Mouse (Mus musculus): Measurements from ENCODE around the gene Satb2.
A peak's percentile ranks its signal among the peaks of the same experiment; 100 is the strongest.

Satb2 gene

DNA sequence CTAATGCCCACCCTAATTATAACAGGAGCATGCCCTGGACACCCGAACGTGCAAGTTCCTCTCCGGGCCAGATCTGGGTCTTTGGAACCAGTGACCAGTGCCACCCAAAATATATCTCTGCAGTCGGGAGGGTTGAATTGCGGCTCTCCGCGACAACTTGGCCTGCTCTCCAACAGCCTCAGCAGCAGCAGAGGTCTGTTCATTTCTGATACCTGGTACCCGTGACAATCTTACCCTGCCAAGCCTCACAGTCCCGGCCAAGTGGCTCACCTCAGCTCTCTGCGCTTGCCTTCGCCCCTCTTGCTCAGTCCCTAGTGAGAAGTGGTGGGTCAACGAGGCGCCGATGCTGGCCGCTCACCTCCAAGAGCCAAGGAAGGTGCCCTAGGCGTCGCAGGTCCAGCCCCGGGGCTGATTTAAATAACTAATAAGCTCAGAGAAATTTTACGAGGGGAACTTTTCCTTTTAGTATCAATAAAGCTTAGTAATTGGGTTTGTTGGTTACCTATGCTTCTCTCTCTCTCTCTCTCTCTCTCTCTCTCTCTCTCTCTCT, at the start of gene Satb2:
TSS of gene Satb2 (minus strand) at position 500 of the 550 bp plus-strand sequence.
- DNase-seq = peak; percentile 28

DNA sequence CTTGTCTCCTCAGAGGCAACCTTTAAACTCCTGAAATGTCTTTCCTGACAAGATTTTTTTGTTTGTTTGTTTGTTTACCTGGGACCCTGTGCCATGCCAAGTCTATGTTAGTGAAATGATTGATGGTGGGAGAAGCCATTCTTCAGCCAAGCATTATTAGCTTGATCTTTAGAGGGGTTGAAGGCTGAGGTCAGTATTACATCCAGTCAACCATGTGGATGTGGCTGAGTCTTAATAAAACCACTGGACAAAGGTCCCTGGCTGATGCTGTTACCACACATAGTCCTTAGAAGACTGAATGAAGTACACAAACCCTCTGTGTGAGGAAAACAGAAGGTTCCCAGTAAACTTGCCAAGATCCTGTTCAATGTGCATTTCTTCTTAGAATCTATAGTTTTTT, 40.5 kb upstream of the Satb2 start:
- no peak for DNase-seq

GRCm38 (mm10) chr1:57013856-57014255, 35.4 kb upstream of the Satb2 start:
- DNase-seq = no peak

DNA sequence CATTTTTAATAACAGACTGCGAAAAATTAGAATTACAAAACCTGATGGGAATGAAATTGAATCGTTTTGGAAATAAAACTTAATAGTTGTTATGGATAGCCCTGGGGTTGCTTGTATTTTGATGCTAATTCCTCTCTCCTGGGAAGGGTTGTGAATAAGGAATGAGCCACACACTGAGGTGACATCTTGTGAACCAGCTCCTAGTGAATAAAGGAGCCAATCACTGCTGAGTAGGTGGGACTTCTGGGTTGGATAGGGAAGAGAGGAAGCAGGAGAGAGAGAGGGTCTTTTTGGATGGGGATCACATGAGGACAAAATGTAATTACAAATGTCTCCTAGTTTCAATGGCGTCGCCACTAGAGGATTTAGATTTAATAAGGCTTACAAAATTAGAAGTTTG, 30.7 kb upstream of the Satb2 start:
- no peak for DNase-seq

- no peak for DNase-seq
Measured at GRCm38 (mm10) chr1:56995041-56995440, 16.6 kb upstream of the Satb2 start.

DNA sequence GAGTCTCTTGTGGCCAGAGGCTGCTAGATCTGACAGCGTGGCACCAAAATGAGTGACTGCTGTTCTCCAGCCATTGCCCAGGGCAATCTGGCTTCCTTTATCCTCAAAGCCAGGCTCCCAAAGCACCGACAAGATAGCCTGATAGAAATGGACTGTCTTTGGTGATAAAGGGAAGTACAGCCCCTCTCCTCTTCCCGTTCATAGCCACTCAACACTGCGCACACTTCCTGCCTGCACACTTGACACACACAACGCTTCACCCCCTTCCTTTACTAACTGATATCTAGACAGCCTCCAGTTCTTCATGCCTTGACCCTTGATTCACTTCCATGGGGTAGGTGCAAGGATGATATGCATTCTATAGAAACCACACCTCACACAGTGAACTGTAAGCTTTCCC, 13.9 kb upstream of the Satb2 start:
- no peak for DNase-seq

GRCm38 (mm10) chr1:56991613-56992012, 13.2 kb upstream of the Satb2 start:
- peak; percentile 42 for DNase-seq

- DNase-seq = no peak
Measured at GRCm38 (mm10) chr1:56984483-56984810, 6.0 kb upstream of the Satb2 start.

GRCm38 (mm10) chr1:56983771-56984482, 5.5 kb upstream of the Satb2 start:
- no peak for DNase-seq

GRCm38 (mm10) chr1:56983100-56983590, 4.7 kb upstream of the Satb2 start:
- DNase-seq = no peak

- no peak for DNase-seq
Measured at GRCm38 (mm10) chr1:56982631-56983030, 4.2 kb upstream of the Satb2 start.

DNA sequence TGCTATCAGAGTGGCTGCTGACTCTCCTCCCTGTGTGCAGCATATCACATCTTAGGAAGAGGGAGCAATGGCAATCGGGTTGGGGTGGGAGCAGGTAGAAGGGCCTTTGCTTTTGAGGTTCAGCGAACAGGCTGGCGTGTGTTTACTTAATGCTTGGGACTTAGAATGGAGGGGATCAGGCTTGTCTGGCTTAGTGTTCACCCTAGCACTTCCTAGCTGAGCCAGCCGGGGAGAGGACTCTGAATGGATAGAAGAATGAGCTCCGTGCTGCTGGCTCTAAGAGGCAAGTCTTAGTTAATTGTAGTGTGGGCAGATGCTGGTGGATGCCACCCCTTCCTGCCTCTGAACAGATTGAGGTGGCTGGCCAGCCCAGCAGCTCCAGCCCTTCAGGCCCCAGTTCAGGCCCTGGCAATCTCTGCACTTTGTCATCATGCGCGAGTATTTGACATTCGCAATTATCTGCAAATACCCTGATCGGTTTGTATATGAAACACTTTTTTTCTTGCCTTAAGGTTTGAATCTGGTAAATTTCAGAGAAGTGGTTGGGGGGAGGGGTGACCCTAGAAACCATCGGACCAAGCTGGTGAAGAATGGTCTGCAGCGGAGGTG, 3.6 kb upstream of the Satb2 start:
- DNase-seq = peak; percentile 53

DNA sequence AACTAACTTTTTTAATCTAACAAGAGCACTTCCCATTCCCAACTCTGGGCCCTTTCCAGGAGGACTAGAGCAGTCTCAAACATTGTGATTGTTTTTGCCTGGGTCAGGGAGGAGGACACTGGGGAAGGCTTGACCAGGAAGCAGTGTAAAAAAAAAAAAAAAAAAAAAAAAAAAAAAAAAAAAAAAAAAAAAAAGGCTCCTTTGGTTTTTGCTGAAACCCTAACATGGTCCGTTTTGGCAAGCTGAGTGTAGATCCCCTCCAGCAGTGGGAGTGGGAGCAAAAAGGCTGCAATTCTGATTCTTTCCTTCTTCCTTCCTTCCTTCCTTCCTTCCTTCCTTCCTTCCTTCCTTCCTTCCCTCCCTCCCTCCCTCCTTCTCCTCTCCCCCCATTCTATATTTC, 3.1 kb upstream of the Satb2 start:
- no peak for DNase-seq

- peak; percentile 24 for DNase-seq
Measured at GRCm38 (mm10) chr1:56980631-56981275, 2.3 kb upstream of the Satb2 start.

- peak; percentile 17 for DNase-seq
Measured at GRCm38 (mm10) chr1:56979531-56980395, 1.3 kb upstream of the Satb2 start.

DNA sequence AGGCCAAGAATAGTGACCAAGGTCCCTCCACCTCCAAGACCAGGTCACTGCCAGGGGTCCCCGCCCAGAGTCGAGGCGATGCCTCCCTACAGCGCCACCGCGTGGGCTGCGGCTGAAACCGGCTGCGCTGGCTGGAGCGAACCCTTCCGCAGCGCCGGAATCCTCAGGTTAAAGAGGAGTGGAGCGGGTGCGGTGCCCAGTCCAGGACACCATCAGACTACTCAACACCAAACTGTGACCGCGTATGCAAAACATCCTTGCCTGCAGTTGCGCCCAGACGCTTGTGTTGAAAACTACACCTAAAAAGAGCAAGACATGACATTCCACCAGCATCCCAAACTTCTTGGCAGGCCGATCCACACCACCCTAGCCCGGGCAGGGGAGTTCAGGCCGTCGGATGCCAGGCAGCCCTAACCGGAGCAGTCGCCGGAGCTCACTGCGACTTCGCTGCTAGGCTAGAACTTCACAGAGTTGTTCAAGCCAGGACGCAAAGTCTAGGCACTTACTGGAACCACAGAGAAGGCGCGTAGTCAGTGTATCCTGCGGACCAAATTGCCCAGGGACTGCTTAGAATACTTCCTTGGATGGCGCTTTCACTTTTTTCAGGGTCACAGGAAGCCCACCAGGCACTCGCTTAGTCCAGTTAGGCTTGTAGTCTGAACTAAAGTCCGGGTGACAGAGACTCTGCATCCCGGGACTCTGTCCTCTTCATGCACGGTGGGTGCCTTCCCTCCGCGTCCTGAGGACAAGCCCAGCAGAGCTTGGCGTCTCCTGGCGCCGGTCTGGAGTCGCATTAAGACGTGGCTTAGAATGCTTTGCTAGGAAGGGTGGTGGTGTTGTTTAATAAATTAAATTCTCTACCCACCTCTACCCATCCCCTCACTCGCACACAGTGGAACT, 999 bp downstream of the Satb2 start:
- peak; percentile 80 for DNase-seq

DNA sequence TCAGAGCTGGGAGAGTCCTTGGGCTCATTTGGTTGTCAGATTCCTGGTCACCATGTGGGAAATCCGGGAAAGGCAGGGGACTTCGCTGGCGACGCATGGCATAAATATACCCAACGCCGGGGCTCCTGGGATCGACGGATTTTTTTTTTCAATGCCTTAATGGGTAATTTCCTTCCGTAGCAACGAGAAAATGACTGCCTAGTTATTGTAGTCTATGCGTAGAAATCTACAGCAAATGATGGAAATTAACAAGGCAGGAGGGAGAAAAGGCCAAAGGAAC, 1.7 kb downstream of the Satb2 start:
- peak; percentile 47 for DNase-seq

DNA sequence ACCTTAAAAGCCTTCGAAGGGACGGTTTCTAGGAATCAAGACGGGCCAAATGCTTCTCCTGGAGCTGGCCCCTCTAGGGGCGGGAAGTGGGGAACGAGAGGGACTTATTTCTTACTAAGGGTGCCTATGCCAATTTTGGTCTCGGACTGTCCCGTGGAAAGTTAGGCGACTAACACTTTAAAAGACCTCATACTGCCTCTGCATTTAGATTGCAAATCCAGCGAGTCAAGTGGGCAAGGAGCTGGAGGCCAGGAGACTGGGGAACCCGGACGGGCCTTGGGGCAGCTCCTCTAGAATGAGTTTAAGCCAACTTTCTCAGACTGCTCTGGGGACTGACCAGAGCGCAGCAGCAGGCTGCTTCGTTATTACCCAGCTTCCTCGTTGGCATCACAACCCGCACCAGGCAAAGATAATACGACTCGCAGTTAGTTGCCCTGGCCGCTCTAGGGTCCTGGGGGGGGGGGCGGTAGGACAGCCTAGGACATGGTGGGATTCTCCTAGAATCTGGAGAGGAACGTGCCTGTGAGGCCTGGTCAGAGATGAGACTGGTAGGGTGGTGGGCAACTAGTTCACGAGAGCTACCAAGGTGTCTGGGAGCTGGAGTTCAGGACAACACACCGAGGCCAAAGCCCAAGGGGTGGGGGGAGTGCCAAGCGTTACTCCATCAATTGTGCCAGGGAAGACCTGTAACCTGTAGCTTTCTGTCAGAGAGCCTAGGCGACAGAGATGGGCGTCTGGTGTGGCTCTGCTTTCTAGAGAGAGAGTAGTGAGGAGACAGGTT, 2.2 kb downstream of the Satb2 start:
- peak; percentile 24 for DNase-seq

DNA sequence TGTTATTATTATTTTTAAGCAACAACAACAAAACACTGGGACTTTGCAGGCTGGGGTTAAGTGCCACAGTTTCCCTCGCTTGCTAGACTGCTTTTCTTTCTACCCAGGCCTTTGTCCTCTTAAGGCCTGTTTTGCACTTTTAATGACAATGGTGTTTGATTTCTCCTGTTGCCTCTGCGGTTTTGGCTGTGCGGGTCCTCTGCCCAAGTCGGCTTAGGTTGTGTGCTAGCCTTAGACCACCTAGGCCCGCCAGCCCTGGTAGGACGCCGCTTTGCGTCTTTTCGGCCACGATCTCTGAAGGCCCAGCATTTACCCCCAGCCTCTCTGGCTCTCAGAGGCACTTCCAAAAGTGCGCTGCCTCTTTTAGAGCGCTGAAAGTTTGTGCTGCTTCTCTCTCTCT, 2.9 kb downstream of the Satb2 start:
- DNase-seq = peak; percentile 27

DNA sequence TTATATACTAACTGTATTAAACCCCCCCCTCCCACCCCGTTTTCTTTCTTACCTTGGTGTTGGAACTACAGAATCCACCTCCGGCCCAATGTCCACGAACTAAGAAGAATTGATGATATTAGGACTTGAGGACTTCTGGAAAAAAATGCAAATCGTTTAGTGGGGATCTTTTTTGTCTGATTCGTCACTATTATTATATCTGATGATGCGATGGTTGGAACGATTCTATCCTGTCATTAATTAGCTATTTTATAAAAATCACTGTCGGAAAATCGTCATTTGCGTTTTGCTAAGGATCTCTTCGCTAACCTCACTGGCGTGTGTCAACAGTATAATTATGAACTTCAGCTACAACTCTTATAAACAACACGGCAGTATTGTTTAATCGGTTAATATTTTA, 4.3 kb downstream of the Satb2 start:
- peak; percentile 25 for DNase-seq

DNA sequence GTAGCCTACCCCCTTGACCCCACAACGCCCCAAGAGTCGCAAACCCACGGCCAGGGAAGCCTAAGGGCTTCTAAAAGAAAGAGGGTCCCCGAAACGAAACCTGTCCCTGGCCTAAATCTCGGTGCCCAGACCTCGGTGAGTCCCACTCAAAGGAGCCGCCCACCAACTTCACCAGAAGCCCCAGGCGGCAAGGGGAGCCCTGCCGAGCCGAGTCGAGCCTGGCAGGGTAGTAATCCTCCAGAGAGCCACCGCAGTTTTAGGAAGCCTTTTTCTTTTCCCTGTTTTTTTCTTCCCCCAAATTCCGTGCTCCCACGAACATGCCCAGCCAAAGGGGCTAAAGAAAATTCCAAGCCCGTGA, 4.9 kb downstream of the Satb2 start:
- DNase-seq = no peak
